Mouse (Mus musculus) activated CD4-positive, CD25-positive, alpha-beta regulatory T cell, adult 9 weeks (primary cell): Measurements from ENCODE around the gene Hist1h4d. TPM values are rescaled to one million over a fixed set of nuclear protein-coding genes. Genes with fewer than 3 reads are reported as not detected.

Source experiments
- polyA plus RNA-seq: library from polyadenylated mRNA; unstranded; fragments of 100-300 nt; shearing (Covaris generic); gene quantifications from one replicate; pipeline ENCODE4 v1.2.1, GENCODE M21; 2017

The Hist1h4d gene
- 40.6 TPM for polyA plus RNA-seq

DNA sequence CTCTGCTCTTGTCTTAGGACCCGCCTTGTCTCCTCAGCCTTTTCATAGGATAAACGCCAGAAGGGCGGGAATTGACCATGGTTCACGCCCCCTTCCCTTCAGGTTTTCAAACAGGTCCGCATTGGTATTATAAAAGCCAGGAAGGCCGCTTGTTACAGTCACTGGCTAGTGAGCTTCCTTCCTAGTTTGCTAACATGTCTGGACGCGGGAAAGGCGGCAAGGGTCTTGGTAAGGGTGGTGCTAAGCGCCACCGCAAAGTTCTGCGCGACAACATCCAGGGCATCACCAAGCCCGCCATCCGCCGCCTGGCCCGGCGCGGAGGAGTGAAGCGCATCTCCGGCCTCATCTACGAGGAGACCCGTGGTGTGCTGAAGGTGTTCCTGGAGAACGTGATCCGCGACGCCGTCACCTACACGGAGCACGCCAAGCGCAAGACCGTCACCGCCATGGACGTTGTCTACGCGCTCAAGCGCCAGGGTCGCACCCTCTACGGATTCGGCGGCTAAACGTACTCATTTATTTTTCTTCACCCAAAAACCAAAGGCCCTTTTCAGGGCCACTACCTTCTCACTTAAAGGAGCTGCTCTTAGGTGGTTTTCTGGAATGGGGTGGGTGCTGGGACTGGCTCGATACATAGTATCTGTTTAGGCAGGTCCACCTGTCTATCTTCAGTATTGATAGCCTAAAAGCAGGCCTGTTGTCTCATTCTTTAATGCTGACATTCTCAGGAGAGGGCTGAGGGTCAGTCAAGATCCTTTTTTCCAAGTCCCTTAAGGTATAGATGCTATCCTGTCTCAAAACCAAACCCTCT lies at the start of gene Hist1h4d:
TSS of gene Hist1h4d (plus strand) at position 191 of the 811 bp plus-strand sequence.

DNA sequence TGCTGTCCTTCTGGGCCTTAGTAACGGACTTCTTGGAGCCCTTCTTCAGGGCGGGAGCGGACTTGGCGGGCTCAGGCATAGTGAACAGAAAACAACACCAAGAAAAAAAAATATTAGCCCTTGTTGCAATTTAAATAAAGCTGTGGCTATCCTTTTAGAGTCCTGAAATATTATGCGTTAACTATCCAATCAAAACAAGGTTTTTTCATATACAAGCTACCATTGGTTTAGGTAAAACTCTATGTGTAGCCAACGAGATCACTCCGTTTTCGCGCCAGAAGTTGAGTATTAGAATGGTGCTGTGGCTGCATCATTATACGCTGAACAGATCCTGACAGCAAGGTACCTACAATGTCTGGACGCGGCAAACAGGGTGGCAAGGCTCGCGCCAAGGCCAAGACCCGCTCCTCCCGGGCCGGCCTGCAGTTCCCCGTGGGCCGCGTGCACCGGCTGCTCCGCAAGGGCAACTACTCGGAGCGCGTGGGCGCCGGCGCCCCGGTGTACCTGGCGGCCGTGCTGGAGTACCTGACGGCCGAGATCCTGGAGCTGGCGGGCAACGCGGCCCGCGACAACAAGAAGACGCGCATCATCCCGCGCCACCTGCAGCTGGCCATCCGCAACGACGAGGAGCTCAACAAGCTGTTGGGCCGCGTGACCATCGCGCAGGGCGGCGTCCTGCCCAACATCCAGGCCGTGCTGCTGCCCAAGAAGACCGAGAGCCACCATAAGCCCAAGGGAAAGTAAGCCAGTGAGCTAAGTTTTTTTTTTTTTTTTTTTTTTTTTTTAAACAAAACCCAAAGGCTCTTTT lies 47.6 kb upstream of the Hist1h4d start, which contains the start of gene Hist1h2af:
TSS of gene Hist1h2af (plus strand) at position 347 of the 808 bp plus-strand sequence.

DNA sequence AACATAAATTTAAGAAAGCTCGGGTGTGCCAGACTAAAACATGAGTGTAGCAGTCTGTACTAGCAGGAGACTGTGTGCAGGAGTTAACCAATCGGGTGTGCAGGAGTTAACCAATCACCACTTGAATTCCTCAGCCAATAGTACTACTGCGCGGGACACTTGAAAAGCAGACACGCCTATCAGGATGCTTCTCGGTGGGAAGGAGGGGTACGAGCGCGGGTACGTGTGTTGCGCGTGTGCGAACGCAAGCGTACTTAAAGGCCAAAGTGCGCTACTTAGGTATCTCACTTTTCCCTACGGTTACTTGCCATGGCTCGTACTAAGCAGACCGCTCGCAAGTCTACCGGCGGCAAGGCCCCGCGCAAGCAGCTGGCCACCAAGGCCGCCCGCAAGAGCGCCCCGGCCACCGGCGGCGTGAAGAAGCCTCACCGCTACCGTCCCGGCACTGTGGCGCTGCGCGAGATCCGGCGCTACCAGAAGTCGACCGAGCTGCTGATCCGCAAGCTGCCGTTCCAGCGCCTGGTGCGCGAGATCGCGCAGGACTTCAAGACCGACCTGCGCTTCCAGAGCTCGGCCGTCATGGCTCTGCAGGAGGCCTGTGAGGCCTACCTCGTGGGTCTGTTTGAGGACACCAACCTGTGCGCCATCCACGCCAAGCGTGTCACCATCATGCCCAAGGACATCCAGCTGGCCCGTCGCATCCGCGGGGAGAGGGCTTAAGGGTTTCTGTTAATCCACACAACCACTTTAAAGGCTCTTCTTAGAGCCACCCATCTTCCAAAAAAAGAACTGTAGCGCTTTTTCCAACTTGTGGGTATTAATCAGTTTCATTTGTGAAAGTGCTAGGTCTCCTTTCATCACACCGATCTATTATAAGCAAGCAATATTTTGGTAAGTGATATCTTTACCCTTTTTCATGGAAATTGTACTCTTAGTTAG lies 46.0 kb upstream of the Hist1h4d start, which contains the start of gene Hist1h3g:
TSS of gene Hist1h3g (plus strand) at position 286 of the 939 bp plus-strand sequence.

DNA sequence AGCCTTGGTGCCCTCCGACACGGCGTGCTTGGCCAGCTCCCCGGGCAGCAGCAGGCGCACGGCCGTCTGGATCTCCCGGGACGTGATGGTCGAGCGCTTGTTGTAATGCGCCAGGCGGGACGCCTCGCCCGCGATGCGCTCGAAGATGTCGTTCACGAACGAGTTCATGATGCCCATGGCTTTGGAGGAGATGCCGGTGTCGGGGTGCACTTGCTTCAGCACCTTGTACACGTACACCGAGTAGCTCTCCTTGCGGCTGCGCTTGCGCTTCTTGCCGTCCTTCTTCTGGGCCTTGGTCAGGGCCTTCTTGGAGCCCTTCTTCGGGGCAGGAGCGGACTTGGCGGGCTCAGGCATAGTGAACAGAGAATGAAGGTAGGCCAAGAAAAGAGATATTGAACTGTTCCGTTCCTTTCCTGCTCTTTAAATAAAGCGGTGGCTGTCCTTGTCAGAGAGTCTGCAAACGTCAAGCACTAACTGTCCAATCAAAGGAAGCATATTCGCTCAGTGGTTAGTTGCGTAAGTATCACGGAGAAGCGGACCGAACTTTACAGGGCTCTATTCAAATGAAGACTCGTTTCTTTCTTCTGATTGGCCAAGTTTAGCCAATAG lies 38.3 kb upstream of the Hist1h4d start, which contains the start of gene Hist1h2bh:
TSS of gene Hist1h2bh (minus strand) at position 394 of the 609 bp plus-strand sequence.

DNA sequence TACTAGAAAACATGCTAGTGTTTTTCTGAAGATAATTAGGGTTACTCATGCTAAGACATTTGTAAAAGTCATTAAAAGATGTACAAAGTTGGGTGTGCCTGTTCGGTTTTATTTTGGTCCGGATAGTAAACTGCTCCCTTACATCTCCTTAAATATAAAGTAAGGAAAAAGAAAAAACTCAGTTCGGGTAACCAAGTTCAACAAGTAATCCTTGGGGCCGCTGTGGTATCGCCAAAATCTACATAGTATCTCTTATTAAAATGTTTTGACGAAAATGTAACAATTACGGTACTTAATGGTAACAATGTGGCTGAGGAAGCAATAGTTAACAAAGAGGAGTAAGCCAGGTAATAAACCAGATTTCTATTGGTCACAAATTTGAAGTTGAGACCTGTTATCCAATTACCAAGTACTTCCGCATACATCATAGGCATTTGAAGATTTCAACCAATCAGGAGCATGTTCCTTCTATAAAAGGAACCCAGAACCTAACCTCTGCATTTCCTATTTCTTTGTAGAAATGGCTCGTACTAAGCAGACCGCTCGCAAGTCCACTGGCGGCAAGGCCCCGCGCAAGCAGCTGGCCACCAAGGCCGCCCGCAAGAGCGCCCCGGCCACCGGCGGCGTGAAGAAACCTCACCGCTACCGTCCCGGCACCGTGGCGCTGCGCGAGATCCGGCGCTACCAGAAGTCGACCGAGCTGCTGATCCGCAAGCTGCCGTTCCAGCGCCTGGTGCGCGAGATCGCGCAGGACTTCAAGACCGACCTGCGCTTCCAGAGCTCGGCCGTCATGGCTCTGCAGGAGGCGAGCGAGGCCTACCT lies 37.2 kb upstream of the Hist1h4d start, which contains the start of gene Hist1h3f:
TSS of gene Hist1h3f (plus strand) at position 88 of the 822 bp plus-strand sequence.

DNA sequence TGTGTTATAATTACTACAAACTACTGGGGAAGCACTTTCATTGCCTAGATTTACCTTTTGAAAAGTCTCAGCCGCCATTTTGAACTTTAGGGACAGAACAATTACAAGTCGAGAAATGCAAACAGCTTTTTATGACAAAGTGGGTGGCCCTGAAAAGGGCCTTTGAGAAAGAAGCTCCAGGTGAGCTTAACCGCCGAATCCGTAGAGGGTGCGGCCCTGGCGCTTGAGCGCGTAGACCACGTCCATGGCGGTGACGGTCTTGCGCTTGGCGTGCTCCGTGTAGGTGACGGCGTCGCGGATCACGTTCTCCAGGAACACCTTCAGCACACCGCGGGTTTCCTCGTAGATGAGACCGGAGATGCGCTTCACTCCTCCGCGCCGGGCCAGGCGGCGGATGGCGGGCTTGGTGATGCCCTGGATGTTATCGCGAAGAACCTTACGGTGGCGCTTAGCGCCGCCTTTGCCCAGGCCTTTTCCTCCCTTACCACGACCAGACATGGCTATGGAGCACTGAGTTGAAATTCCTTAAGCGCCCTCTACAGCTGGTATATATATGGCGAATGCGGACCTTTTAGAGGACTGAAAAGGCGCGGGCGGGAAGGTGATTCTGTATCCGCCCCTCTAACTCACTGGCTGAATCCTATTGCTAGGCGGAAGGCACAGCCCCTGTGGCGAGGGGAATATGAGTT lies 30.1 kb upstream of the Hist1h4d start, which contains the start of gene Hist1h4f:
TSS of gene Hist1h4f (minus strand) at position 503 of the 689 bp plus-strand sequence.

DNA sequence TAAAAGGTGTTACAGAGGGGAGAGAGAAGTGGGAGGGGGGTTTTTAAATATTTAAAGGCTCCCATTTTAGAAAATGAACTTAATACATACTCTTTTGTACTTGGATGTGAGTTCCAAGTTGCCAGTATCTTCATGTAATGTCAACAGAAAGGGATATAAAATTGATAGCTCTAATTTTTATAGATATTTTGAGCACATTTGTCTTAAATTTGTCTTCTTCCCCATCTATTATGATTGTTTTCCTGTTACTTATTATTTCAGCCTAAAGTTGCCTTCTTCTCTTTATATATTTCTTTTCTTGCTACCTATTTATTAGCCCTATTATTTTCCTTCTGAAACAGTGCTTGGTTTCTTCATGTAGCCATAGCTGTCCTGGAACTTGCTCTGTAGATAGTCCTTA lies 28.4 kb upstream of the Hist1h4d start, which contains the start of gene Hist1h1d:
TSS of gene Hist1h1d (plus strand) at position 301 of the 400 bp plus-strand sequence.

DNA sequence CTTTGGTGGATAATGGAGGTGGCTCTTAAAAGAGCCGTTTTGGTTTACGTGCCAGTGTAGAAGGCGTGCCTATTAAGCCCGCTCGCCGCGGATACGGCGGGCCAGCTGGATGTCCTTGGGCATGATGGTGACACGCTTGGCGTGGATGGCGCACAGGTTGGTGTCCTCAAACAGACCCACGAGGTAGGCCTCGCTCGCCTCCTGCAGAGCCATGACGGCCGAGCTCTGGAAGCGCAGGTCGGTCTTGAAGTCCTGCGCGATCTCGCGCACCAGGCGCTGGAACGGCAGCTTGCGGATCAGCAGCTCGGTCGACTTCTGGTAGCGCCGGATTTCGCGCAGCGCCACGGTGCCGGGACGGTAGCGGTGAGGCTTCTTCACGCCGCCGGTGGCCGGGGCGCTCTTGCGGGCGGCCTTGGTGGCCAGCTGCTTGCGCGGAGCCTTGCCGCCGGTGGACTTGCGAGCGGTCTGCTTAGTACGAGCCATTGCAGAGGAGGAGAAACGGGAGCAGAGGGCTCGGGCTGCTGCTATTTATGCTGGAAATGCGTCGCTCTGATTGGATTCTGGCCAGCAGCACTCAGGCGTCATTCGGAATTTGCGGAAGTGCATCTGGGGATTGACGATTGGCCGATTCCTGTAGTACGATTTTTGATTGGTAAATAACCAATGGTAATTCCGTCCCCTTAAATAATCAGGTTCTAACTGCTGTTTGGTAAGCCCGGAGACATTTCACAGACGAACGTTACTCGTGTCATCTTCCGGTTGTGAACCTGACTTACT lies 19.3 kb upstream of the Hist1h4d start, which contains the start of gene Hist1h3e:
TSS of gene Hist1h3e (minus strand) at position 487 of the 777 bp plus-strand sequence.

DNA sequence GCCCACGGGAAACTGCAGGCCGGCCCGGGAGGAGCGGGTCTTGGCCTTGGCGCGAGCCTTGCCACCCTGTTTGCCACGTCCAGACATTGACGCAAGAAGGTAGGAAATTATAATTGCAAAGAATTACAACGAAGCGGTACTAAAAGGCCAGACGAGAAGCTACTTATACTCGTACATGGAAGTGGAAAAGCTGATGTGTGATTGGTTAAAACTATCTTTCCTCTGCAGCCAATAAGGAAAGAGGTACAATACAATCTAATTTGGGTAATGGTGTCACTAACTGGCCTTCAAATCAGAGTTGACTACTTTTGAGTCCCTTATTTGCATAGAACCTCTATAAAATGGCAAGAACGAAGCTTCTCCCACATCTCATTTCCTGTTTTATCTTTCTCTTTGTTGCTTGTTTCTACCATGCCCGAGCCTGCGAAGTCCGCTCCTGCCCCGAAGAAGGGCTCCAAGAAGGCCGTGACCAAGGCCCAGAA lies 10.3 kb upstream of the Hist1h4d start, which contains the start of the genes Hist1h2ae and Hist1h2bg:
TSS of gene Hist1h2ae (minus strand) at position 199 of the 482 bp plus-strand sequence.
TSS of gene Hist1h2bg (plus strand) at position 375 of the 482 bp plus-strand sequence.

DNA sequence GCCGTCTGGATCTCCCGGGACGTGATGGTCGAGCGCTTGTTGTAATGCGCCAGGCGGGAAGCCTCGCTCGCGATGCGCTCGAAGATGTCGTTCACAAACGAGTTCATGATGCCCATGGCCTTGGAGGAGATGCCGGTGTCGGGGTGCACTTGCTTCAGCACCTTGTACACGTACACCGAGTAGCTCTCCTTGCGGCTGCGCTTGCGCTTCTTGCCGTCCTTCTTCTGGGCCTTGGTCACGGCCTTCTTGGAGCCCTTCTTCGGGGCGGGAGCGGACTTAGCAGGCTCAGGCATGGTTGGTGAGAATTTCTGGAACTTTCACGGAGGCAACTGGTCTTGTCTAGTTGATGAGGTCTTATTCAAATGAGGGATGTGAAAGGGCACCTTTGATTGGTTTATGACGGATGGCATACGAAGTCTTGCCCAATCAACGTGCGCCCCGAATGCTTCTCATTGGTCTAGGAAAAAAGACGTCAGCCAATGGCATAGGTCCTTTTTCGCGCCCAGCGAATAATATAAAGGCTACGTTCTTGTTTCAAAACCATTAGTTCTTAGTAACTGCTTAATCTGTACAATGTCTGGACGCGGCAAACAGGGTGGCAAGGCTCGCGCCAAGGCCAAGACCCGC lies 7.4 kb upstream of the Hist1h4d start, which contains the start of the genes Hist1h2bf and Hist1h2ad:
TSS of gene Hist1h2bf (minus strand) at position 299 of the 627 bp plus-strand sequence.
TSS of gene Hist1h2ad (plus strand) at position 484 of the 627 bp plus-strand sequence.

DNA sequence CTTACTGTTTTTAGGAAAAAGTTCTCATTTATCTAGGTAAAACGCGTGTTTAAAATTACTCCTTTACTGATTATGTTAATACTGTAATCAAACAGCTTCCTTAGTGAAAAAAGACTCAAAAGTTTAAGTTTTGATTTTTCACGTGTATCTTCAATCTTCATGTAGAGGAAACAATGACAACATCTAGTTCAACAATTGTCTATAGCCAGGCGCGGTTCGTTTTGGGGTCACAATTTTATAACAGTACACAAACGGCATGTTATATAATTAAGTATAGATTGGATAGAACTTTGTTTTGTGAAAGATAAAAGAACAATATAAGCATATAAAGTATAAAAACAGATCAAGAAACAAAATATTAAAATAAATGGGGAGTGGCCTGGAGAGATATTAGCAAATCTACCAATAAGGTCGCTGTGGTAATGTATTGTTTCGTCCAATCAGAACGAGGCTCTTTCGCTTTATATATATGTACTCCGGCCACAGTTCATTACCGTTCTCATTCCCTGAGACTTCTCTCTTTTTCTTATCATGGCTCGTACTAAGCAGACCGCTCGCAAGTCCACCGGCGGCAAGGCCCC lies 6.0 kb upstream of the Hist1h4d start, which contains the start of gene Hist1h3d:
TSS of gene Hist1h3d (plus strand) at position 493 of the 581 bp plus-strand sequence.

DNA sequence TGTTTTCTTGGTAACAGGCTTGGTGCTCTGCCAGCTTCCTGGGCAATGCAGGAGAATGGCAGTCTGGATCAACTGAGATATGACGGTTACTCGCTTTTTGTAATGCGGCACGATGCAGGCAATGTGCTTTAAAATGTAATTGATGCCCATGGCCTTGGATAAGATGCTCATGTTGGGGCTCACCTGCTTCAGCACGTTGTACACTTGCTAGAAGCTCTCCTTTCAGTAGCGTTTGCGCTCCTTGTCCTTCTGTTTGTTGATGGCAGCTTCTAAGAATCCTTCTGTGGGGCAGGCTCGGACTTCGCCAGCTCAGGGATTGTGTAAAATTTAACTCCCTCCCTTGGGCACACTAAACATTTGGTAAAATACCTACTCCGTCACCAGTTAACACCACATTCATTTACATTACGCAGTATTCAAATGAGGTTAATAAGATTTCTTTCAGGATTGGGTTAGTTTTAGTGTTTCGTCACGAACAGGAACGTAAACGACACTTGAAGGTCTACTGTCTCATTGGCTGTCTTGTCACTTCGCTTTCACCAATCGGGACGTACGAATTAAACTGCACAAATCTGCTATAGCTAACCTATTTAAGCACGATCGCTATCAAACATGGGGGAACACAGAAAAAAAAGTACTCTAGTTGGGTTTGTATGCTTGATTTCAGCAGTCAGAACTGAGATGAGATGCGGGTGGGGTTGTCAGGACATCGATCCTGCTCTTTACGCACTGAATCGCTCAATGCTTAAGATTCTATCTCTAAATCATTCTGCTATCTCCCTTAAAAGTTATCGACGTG lies 39.5 kb downstream of the Hist1h4d start, which contains the start of gene Hist1h2be:
TSS of gene Hist1h2be (minus strand) at position 392 of the 799 bp plus-strand sequence.

DNA sequence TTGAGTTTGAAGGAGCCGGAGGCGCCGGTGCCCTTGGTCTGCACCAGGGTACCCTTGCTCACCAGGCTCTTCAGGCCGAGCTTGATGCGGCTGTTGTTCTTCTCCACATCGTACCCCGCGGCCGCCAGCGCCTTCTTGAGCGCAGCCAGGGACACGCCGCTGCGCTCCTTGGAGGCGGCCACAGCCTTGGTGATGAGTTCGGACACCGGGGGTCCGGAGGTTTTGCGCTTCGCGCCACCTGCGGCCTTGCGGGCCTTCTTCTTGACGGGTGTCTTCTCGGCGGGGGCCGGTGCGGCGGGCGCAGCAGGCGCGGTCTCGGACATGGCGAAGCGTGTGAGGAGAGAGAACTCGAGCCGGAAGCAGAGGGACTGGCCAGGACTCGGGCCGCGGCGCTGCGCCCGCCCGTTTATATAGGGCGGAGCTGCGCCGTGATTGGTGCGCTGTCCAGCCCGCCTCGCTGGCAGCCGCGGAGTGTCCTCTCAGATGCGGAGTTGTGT lies 40.8 kb downstream of the Hist1h4d start, which contains the start of gene Hist1h1e:
TSS of gene Hist1h1e (minus strand) at position 384 of the 497 bp plus-strand sequence.

